Mouse (Mus musculus) intestine, postnatal 0 days (tissue): ENCODE measurements around the gene Gm20696. TPM values are rescaled to one million over a fixed set of nuclear protein-coding genes. Genes with fewer than 3 reads are reported as not detected.
A peak's percentile ranks its signal among the peaks of the same experiment; 100 is the strongest.

Source experiments
- ATAC-seq: fragments of 200-750 bp; cut with Nextera tagmentation; 2 replicates; pipeline ENCODE4 v1.8.0; 2017; ENCODE audit warnings: mild to moderate bottlenecking, moderate TSS enrichment, moderate library complexity
- H3K27ac ChIP-seq: fragments of 300-500 bp; sonication (generic); 2 replicates; pipeline ENCODE4 v1.5.1; 2014; ENCODE audit warnings: mild to moderate bottlenecking, low read depth, low read length, moderate library complexity
- H3K27me3 ChIP-seq: fragments of 300-500 bp; sonication (generic); replicated peaks from 2 replicates; pipeline ENCODE4 v1.6.1; 2014; ENCODE audit warnings: low read length, mixed read lengths; ENCODE audit not compliant: control insufficient read depth, insufficient read depth
- H3K36me3 ChIP-seq: fragments of 300-500 bp; sonication (generic); 2 replicates; pipeline ENCODE4 v1.6.1; 2014; ENCODE audit warnings: mild to moderate bottlenecking, moderate library complexity; ENCODE audit not compliant: control insufficient read depth, insufficient read depth
- H3K4me1 ChIP-seq: fragments of 300-500 bp; sonication (generic); replicated peaks from 2 replicates; pipeline ENCODE4 v1.6.1; 2014; ENCODE audit warnings: antibody characterized with exemption, low read length, mixed read lengths; ENCODE audit not compliant: control insufficient read depth, insufficient read depth
- H3K4me2 ChIP-seq: fragments of 300-500 bp; sonication (generic); replicated peaks from 2 replicates; pipeline ENCODE4 v1.6.1; 2014; ENCODE audit warnings: low read depth, mild to moderate bottlenecking, moderate library complexity
- H3K4me3 ChIP-seq: fragments of 300-500 bp; sonication (generic); 2 replicates; pipeline ENCODE4 v1.5.1; 2014; ENCODE audit warnings: low read depth, low read length
- H3K9ac ChIP-seq: fragments of 300-500 bp; sonication (generic); 2 replicates; pipeline ENCODE4 v1.6.1; 2014; ENCODE audit warnings: mild to moderate bottlenecking, low read depth, low read length
- H3K9me3 ChIP-seq: fragments of 300-500 bp; sonication (generic); 2 replicates; pipeline ENCODE4 v1.6.1; 2016; ENCODE audit warnings: mixed run types; ENCODE audit not compliant: control insufficient read depth
- CTCF ChIP-seq: sonication (generic); IDR thresholded peaks from 2 replicates; pipeline ENCODE4 v1.5.1; 2016; ENCODE audit warnings: low read depth, mild to moderate bottlenecking, control low read depth, antibody characterized with exemption, moderate library complexity
- WGBS: fragments of 180-500 bp; shearing (Covaris S2); extraction: QIAGEN DNeasy Blood & Tissue Kit; methylation state at CpG from one replicate; pipeline ENCODE4 v1.1.7; 2014; 5-methylcytosine and 5-hydroxymethylcytosine counted together
- polyA plus RNA-seq: library from polyadenylated mRNA; unstranded; fragments of >200 nt; fragmentation: Nextera tagmentation; extraction: Ambion mirVana; gene quantifications from 2 replicates; pipeline ENCODE4 v1.2.1, GENCODE M21; 2015

Gene Gm20696
- polyA plus RNA-seq, 1 experiment from 2014 or later: 1.4 TPM

DNA sequence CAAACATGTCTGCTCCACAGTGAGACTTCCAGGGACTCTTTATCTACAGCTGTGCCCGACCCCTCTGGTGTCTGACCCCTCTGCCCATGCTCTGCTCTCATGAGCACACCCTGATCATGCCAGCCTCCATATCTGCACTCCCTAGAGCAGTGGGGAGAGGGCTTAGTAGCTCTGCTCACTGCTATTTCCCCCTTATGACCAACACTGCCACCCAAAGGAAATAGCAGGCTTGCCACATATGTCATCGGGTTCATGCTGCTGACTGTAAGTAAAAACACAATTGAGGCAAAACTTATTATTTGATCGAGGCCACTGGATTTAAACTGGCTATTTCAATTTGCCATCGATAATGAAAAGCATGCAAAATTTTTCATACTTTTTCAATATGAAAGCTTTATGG lies 414.7 kb downstream of the Gm20696 start:
- no peak for ATAC-seq
- no peaks in the 10 kb centered on the region for H3K27me3 ChIP-seq
- TF ChIP-seq CTCF: peak; percentile 62
- WGBS: 88% methylated on average over 4 of the region's 4 CpGs
- no peak overlapping the region for H3K4me2 ChIP-seq
- no peak overlapping the region for H3K4me3 ChIP-seq
- H3K36me3 ChIP-seq: no peaks in the 10 kb centered on the region
- no peaks in the 10 kb centered on the region for H3K4me1 ChIP-seq
- H3K9me3 ChIP-seq: no peaks in the 10 kb centered on the region
- H3K27ac ChIP-seq: no peak overlapping the region
- no peak overlapping the region for H3K9ac ChIP-seq

DNA sequence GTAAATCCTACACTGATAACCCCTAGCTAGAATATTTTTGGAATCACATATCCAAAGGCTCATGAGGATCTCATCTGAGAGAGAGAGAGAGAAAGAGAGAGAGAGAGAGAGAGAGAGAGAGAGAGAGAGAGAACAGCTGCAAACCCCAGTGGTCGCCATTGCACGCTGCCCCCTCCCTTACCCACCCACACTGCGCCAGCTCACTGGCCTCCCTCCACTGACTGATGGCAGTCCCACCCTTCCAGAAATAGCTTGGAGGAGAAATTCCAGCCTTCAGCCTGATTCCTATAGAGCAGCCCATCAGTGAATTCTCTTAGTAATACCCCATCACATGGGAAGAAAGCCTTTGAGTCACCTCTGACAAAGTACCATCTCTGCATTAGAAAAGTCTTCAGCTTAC lies 415.4 kb downstream of the Gm20696 start:
- no peaks in the 10 kb centered on the region for H3K9me3 ChIP-seq
- no peaks in the 10 kb centered on the region for H3K4me1 ChIP-seq
- H3K27ac ChIP-seq: no peak overlapping the region
- H3K4me2 ChIP-seq: no peak overlapping the region
- no peak overlapping the region for H3K9ac ChIP-seq
- H3K27me3 ChIP-seq: no peaks in the 10 kb centered on the region
- no peak for TF ChIP-seq CTCF
- H3K36me3 ChIP-seq: no peaks in the 10 kb centered on the region
- no peak overlapping the region for H3K4me3 ChIP-seq
- 89% methylated on average over 3 of the region's 3 CpGs for WGBS
- no peak for ATAC-seq

DNA sequence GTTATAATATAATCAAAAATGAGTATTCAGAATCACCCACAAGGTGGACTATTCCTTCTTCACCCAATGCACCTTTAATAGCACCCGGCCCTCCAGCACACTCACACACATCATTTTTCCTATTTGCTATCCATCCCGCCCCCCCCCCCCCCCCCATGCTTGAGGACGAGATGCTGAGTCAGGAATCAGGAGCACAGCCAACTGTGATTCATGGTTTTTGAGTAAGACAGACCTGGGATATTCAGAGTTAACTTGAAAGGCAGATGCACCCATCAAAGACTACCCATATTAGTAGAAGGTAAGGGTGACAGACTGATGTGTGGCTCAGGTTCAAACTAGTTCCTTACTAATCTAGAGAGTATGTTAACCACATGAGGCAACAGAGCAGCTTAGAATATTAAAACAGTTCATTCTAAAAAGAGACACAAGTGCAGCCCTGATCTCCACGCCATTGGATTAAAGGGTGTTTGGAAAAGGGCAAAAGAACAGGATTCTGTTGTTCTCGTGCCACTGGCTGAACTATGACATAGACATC lies 417.0 kb downstream of the Gm20696 start:
- ATAC-seq: no peak
- Histone ChIP-seq H3K4me2 (no peak overlapping the region), H3K27me3 (no peaks in the 10 kb centered on the region), H3K36me3 (no peaks in the 10 kb centered on the region), H3K9ac (no peak overlapping the region), H3K4me1 (no peaks in the 10 kb centered on the region), H3K4me3 (no peak overlapping the region), H3K9me3 (no peaks in the 10 kb centered on the region), H3K27ac (no peak overlapping the region)
- WGBS: 84% methylated on average over 5 of the region's 5 CpGs
- no peak for TF ChIP-seq CTCF

GRCm38 (mm10) chr6:99248396-99248795 lies 418.2 kb downstream of the Gm20696 start:
- Histone ChIP-seq H3K36me3 (no peaks in the 10 kb centered on the region), H3K9ac (no peak overlapping the region), H3K4me2 (no peak overlapping the region), H3K4me1 (no peaks in the 10 kb centered on the region), H3K9me3 (no peaks in the 10 kb centered on the region), H3K27me3 (no peaks in the 10 kb centered on the region), H3K4me3 (no peak overlapping the region), H3K27ac (no peak overlapping the region)
- ATAC-seq: no peak
- no peak for TF ChIP-seq CTCF
- WGBS: 84% methylated on average over 8 of the region's 8 CpGs

DNA sequence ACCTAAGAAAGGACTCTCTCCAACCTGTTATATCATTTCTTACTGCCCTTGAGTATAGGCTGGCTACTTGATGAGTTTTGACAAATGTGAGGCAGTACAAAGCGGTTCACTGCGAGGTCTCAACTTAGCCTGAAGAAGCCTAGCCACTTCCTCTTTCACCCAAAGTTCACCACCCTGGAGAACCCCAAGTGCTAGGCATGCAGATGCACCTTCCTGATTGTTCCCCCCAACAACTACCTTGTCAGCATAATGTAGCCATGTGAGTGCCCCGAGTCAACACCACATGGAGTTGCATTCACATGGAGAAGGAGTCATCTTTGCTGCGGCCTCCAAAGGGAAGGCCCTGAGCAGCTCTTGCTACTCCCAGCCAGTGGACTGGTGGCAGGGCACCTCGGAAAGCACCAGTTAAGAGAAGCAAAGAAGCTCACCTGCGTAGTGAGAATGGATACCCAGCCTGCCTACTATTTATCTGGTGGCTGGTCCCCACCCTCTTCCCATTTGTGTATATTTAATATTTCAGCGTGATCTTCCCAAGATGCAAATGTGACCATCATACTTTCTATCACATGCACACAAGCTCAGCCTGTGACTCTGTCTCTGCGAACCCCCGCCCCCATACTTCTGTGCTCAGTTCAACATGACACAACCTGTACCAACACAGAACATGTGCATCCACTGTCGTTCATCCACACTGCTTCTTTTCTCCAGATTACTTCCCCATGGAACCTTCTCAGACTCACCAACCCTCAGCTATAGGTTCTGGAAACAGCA lies 424.8 kb downstream of the Gm20696 start:
- WGBS: 96% methylated on average over 10 of the region's 10 CpGs
- H3K36me3 ChIP-seq: 0 out of 2 replicates have a peak, but pooled peaks cover 8% of the 10 kb centered on the region
- H3K27me3 ChIP-seq: no peaks in the 10 kb centered on the region
- H3K27ac ChIP-seq: no peak overlapping the region
- H3K9me3 ChIP-seq: no peaks in the 10 kb centered on the region
- ATAC-seq: no peak
- TF ChIP-seq CTCF: no peak
- no peaks in the 10 kb centered on the region for H3K4me1 ChIP-seq
- H3K9ac ChIP-seq: no peak overlapping the region
- H3K4me2 ChIP-seq: no peak overlapping the region
- H3K4me3 ChIP-seq: no peak overlapping the region

DNA sequence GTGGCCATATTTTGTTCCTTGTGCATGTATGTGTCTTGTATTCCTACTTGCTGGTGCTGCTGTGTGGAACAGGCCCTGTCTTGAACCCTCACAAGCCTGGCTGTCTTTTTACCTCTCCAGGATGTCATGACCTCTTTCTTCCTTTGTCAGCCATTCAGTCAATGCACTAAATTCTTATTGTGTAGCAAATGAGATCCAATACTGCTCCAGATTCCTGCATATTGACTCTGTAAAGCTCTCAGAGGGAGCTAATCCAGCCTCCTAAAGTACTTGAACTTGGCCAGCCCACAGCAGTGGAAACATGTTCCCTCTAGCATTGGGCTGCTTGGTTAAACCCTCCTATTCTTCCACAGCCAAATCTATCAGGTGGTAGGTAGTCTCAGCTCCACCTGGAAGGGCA lies 425.8 kb downstream of the Gm20696 start:
- H3K4me2 ChIP-seq: no peak overlapping the region
- no peak overlapping the region for H3K9ac ChIP-seq
- H3K27ac ChIP-seq: no peak overlapping the region
- ATAC-seq: no peak
- H3K9me3 ChIP-seq: no peaks in the 10 kb centered on the region
- H3K4me3 ChIP-seq: no peak overlapping the region
- no peaks in the 10 kb centered on the region for H3K27me3 ChIP-seq
- H3K36me3 ChIP-seq: peaks cover 8% of the 10 kb centered on the region; the same call in 1 of the 2 replicates
- H3K4me1 ChIP-seq: no peaks in the 10 kb centered on the region
- no peak for TF ChIP-seq CTCF
